Mouse (Mus musculus) yolk sac, embryonic 10.5 days (tissue): ENCODE measurements around the gene Actn2.

ENCODE experiments used
- DNase-seq: peaks from one replicate; pipeline ENCODE4 v3.0.0-alpha.2; 2017; ENCODE audit warnings: low spot score

Gene Actn2

GRCm38 (mm10) chr13:12314173-12314572, 26.4 kb downstream of the Actn2 start:
- DNase-seq = no peak

- no peak for DNase-seq
These were observed 28.5 kb downstream of the Actn2 start for GRCm38 (mm10) chr13:12311930-12312492.

- DNase-seq = no peak
These were observed 29.2 kb downstream of the Actn2 start for GRCm38 (mm10) chr13:12311371-12311770.

- no peak for DNase-seq
These were observed 31.1 kb downstream of the Actn2 start for GRCm38 (mm10) chr13:12309446-12309845.

- no peak for DNase-seq
These were observed 31.7 kb downstream of the Actn2 start for GRCm38 (mm10) chr13:12308878-12309277.

- no peak for DNase-seq
These were observed 32.1 kb downstream of the Actn2 start for GRCm38 (mm10) chr13:12308473-12308872.

- no peak for DNase-seq
These were observed 33.3 kb downstream of the Actn2 start for GRCm38 (mm10) chr13:12307286-12307685.

GRCm38 (mm10) chr13:12305540-12305939, 35.0 kb downstream of the Actn2 start:
- DNase-seq = no peak

GRCm38 (mm10) chr13:12304991-12305390, 35.6 kb downstream of the Actn2 start:
- DNase-seq = no peak

GRCm38 (mm10) chr13:12297777-12298176, 42.8 kb downstream of the Actn2 start:
- no peak for DNase-seq

- DNase-seq = peak; percentile 12
These were observed 43.9 kb downstream of the Actn2 start for GRCm38 (mm10) chr13:12296701-12297100.

- DNase-seq = no peak
These were observed 46.8 kb downstream of the Actn2 start for GRCm38 (mm10) chr13:12293810-12294209.

- no peak for DNase-seq
These were observed 49.9 kb downstream of the Actn2 start for GRCm38 (mm10) chr13:12290700-12291099.

GRCm38 (mm10) chr13:12284528-12284927, 56.0 kb downstream of the Actn2 start:
- DNase-seq = no peak

- DNase-seq = no peak
These were observed 56.7 kb downstream of the Actn2 start for GRCm38 (mm10) chr13:12283826-12284225.

- DNase-seq = no peak
These were observed 65.8 kb downstream of the Actn2 start for GRCm38 (mm10) chr13:12274721-12275120.

- no peak for DNase-seq
These were observed 66.3 kb downstream of the Actn2 start for GRCm38 (mm10) chr13:12274220-12274619.

- no peak for DNase-seq
These were observed 67.6 kb downstream of the Actn2 start for GRCm38 (mm10) chr13:12272953-12273352.

- no peak for DNase-seq
These were observed 72.6 kb downstream of the Actn2 start for GRCm38 (mm10) chr13:12267971-12268370.

GRCm38 (mm10) chr13:12267097-12267496, 73.5 kb downstream of the Actn2 start:
- DNase-seq = no peak

- DNase-seq = no peak
These were observed 76.6 kb downstream of the Actn2 start for GRCm38 (mm10) chr13:12263996-12264395.

GRCm38 (mm10) chr13:12261505-12261904, 79.1 kb downstream of the Actn2 start:
- no peak for DNase-seq

GRCm38 (mm10) chr13:12257391-12258380, 82.9 kb downstream of the Actn2 start, which contains the start of gene Mtr:
Gene Mtr (minus strand): TSS chr13:12258113.
- DNase-seq = peak; percentile 94
